Mouse (Mus musculus) retina, postnatal 7 days (tissue): ENCODE results near the gene Awat2.
"Not testable (repeated sequence)": the region's sequence is repeated elsewhere in the genome, so short reads cannot be mapped to it uniquely, and the experiment has no call there.

Experiments used
- DNase-seq: peaks from one replicate; pipeline ENCODE4 v3.0.0-alpha.2; 2012; ENCODE audit warnings: low read depth, low spot score

The Awat2 gene

DNA sequence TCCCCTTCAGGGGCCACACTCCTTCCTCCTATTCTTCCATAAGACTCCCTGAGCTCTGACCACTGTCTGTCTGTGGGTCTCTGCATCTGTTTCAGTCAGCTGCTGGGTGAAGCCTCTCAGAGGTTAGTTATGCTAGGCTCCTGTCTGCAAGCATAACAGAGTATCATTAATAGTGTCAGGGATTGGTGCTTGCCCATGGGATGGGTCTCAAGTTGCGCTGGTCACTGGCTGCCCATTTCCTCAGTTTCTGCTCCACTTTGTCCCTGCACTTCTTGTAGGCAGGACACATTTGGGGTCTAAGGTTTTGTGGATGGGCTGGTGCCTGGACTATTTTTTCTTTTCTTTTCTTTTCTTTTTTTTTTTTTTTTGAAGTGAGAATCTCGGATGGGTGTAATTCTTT is at the start of gene Awat2:
Gene Awat2 (minus strand): TSS at position 101 of the 400 bp plus-strand sequence.
- DNase-seq, result not testable (repeated sequence)

DNA sequence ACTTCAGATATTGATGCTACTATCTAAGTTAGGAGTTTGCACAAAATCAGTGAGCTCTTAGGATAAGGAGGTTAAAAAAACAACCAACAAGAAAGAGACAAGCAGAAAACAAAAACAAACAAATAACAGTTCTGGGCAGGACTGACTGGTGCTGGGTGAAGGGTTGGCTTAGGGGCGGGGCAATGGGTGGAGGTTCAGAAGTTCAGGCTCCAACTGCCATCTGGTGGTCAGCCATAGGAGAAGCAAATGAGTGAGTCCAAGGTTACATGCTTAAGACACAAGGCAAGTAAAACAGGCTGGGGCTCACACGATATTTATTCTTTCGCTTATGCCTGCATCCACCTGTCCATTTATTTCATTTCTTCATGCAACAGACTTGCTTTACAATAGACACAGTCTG is 37.8 kb upstream of the Awat2 start:
- DNase-seq, result peak; percentile 27

DNA sequence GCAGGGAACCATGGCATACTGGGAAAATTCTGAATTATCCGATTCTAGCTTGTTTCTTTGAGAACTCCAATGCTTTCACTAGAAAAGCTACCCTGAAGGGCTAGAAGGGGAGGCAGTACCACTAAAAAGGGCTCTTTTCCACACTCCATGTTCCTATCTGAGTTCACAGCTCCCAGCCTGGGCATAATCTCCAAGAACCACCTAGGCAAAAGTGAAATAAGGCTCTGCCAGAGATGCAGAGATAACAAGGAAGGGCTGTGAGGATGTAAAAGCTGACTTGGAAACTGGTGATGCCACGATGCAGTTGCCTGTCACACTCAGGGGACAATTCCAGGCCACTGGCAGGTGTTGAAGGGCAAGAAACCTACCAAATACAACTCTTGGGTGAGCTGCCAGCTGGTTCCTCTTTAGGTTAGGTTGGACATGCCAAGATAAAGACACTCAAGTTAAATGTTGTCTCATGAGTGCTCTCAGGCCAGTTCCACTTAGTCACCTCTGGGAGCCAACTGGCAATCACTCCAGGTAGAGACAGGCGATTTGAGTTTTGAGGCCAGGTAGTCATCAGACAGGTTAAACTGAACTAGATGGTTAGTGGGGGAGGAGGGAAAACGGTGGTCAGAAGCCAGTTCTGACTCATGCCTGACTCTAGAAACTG is 33.2 kb upstream of the Awat2 start:
- no peak for DNase-seq

DNA sequence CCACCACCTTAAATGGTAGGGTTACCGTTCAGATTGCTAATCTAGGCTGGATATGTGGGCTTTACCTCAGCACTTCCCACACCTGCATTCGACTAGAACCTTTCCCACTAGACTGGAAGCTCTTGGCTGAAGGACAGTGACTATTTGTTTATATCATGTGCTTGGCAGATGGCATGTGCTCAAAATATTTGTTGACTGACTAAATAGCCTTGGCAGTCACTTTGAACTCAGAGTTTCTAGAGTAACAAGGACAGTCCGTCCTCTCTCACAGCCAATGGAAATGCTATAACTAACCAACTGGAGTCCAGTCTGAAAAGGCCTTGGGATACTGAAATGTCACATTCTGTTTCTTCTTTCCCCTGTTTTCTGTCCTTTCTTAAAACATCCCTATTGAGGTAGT is 29.0 kb upstream of the Awat2 start:
- no peak for DNase-seq

DNA sequence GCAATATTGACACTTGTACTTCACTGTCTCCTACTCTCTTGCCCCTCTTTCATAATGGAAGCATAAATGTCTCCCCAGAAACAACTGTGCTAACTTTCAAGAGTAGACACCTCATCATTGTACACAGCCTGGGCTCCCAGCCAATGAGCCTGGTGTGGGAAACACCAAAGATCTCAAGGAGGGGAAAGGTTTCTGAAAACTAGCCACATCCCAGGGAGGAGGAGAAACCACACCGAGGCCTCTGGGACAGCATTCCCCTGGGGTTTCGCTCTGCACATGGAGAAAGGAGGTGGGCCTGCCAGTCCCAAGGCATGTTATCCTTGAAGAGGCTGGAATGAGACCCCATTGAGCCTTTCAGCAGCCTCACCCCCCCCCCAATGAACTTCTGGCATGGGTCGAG is 27.6 kb upstream of the Awat2 start:
- no peak for DNase-seq

DNA sequence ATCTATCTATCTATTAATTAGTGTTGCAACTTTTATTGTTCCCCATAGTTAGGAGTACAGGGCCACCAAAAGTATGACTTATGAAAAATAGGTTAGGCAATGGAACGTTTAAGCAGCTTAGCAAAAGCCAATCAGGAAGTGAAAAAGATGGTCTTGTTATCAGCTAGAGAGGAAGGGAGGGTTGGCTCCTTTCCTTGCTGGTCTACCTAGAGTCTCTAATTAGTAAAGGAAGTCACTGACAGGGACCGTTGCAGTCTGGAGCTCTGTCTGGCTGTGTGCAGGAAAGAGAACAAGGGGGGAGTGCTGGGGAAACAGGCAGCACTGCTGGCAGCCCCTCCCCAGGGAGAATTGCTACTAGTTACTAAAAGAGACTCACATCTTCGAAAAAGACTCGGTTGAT is 25.5 kb upstream of the Awat2 start:
- no peak for DNase-seq

DNA sequence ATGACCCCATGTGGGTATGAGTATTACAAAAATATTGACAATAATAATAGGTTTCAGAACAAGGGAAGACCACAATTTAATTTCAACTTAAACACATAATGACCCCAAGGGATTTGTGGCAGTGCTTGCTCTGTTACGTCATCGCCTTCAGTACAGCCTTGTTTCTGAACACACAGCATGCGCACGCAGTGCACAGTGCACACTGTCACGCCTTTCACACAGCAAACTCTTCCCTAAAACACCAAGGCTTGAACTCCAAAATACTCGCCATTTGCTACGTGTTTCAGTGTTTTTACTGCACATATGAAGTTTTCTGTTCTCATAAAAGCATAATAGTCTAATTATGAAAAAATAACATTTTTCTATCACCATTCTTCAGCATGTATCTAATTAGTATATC is 1.0 kb upstream of the Awat2 start:
- no peak for DNase-seq

DNA sequence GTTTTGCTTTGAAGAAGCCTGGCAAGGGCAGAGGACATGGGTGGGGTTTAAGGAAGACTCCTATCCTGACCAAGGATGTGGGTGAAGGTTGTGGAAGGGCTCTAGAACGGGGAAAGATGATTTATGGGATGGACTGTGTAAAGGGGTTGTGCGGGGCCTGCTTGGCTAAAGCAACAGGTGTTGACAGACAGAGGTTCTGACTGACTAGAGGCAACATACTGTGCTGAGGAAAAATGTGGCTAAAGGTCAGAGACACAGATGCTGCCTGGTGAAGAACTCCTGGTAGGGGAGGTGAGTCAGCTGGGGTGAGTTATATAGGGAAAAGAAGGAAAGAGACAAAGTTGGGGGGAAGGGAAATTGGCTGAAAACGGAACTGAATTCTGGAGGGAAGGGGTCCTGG is 10.2 kb downstream of the Awat2 start:
- DNase-seq, result no peak

DNA sequence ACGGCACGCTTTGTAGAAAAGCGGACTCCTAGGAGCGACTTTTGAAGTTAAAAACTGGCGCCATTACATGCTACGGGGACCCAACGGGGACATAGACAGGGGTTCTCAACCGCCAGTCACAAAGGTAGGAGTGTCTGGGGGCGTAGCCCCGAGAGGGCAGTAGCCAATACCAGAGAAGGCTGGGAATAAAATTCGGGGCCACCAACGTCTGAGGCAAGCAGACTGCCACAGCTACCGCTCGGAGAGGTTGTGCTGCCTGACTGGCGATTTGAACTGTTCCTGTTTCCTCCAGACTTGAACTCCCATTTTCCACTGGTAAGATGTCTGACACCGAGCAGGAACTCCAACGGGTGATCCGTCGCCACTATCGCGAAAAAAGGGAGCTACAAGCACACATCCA is 13.8 kb downstream of the Awat2 start, which contains the start of gene Otud6a:
Gene Otud6a (plus strand): TSS at position 321 of the 400 bp plus-strand sequence.
- DNase-seq, result no peak

DNA sequence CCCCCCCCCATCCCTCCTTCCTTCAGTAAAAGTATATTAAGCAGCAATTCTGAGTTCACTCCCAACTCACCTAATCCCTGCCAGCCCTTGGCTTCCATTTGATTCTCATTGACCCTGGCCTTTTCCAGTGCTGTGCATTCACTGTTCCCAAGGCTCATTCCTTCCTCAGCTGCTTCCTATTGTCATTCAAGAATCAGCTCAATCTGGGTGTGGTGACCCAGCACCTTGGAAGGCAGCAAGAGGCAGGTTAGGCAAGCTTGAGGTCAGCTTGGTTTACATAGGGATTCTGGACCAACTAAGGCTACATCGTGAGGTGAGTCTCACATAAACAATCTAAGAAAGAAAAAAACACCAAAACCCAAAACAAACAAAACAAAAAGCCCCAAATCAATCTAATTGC is 33.3 kb downstream of the Awat2 start:
- no peak for DNase-seq

DNA sequence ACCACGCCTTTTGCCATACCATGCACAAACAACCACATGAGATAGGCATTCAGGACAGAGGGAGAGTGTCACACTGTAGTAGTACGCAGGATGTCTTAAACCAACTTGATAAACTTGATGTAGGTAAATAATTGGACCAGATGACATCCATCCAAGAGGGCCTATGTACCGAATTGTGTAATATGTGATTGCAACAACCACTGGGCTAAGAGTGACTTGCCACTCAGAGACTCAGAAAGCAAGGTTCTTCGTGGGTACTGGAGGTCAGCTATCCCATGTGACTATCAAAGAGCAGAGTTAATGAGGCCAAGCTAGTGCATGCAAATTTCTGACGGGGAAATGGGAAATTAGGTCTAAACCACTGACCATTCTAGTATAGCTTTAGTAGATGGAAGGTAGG is 40.9 kb downstream of the Awat2 start:
- no peak for DNase-seq

DNA sequence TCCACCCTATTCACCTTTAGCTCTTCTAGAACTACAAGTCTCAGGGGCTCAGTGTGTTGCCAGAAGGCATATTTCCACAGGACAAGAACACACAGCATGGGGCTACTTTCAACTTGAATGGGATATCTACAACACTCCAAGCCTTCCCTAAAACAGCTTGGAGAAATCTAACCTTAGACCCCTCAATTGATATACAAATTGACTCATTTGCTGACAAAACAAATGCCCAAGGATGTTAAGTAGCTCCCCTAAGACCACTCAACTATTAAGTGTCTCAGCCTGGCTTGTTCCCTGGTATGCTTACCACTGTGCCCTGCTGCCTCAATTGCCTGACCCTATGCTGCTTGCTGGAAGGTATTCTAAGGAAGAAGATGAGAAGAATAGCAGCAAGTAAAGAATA is 41.6 kb downstream of the Awat2 start:
- DNase-seq, result no peak

DNA sequence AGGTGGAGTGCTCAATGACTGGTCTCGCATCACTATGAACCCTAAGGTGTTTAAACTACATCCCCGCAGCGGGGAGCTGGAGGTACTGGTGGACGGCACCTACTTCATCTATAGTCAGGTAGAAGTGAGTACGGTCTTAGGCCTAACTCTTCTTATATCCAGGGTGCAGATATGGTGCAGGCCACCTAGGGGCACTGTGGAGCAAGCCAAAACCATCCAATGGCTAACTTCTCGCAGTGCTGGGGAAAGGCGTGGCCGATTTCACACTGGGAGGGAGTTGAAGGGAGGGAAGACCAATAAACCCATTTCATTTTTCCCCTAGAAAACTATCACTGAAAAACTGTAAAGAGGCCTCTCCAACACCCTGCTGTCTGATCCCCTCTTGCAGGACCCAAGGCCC is 47.5 kb downstream of the Awat2 start:
- DNase-seq, result no peak

DNA sequence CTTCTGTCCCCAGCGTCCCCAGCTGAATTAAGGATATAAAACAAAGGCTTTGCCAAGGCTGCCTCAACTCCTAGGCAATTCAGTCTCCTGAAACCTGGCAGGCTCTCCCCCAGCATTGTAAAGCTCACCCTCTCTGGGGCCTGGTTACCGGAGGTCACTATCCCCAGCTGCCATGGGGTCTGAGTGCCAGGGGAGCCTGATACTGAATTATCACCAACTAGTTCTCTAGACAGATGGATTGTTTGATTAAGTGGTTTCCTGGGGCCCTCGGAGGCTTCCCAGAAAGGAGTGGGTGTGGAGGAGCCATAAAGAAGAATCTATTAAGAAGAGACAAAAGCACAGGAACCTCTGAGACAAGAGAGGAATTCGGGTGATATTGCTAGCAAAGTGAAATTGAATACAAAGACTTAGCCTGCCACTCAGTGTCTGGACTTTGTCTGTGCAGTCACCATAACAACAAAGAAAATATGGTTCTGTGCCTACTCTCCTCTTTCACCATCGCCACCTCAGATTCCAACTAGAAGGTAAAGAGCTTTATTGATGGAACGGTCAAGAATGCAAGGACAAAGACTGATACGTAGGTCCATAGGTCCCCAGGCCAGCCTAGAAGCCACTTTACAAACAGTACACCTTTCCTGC is 48.2 kb downstream of the Awat2 start:
- DNase-seq, result no peak

DNA sequence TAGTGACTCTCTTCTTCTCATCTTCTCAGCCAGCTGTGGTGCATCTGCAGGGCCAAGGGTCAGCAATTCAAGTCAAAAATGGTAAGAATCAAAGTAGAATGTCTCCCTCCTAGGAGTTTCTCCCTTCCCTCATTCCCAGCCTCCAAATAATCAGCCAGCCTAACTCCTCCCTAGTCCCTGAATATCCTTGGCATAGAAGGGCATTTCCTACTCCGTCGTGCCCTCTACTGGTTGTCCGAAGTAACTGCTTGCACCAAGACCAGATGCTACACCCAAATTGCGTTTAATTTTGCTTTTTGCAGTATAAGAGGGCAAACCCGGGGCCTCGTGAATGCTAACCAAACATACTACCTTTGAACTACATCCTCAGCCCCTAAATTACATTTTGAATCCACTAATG is 50.2 kb downstream of the Awat2 start:
- peak; percentile 14 for DNase-seq

DNA sequence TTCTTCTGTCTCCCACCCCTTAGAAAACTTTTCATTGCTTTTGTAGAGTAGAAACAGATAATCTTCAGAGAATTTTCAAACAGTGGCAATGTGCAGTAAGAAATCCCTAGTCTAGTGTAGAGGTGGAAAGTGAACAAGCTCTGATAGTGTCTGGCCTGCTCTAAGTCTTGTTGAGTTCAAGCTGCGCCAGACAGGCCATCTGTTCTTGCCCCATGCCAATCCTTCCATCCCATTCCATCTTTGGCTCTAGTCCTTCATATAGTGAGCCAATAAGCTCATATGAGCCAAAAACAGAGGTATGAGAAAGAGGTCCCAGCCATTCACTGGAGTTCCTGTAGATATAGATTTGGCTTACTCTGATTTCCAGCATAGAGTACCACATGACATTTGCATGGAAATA is 52.6 kb downstream of the Awat2 start:
- no peak for DNase-seq

DNA sequence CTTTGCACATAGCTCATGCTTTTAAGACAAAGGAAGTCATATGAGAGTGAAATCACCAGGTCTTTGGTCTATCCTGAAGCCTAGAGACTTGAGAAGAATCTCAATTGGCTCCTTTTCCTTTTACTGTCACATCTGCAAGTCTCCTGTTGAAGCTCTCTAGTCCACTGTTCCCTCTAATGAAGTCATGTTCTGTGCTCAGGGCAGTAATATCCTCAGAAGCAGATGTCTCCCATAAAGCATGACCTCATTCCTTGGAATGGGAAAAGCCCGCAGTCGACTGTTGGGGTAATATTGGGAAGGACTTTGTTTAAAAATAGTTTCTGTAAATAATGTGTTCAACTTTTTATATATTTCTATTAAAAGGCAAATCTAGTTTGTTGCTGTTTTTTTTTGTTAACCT is 85.5 kb downstream of the Awat2 start:
- no peak for DNase-seq
